Mouse (Mus musculus) thymus, adult 2 months (tissue): Measurements from ENCODE around the gene Nell1.

Source experiments
- CTCF ChIP-seq: fragments of 200-500 bp; IDR thresholded peaks from 2 replicates; pipeline ENCODE4 v1.5.1; 2012; ENCODE audit warnings: mild to moderate bottlenecking, control low read depth, low read length, moderate library complexity, borderline replicate concordance; ENCODE audit not compliant: control insufficient read depth, poor library complexity, insufficient read depth; ENCODE audit errors: extremely low read depth
- POLR2A ChIP-seq: fragments of 200-500 bp; IDR thresholded peaks from 2 replicates; pipeline ENCODE4 v1.6.1; 2012; ENCODE audit warnings: mild to moderate bottlenecking, low read length, control low read depth, moderate library complexity; ENCODE audit not compliant: control insufficient read depth, poor library complexity, insufficient read depth; ENCODE audit errors: extremely low read depth

DNA sequence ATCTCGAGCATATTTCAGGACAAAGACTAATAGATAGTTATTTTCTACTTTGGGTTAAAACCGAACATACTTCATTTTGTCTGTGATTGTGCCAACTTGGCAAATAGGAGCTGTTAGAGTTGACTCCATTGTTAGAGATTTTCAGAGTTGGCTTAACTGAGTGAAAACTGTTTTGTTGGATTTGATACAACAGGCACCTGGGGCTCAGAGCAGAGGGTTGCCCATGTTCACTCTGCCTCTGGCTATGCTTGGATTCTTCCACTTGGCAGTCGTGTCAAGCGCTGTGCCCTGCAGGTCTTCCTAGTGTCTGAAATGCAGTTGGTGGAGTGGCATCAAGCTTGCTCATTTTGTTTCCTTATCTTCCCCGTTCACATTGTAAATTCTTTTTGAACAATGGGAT, 363.6 kb downstream of the Nell1 start:
- TF ChIP-seq CTCF (no peak), POLR2A (no peak)
